Mouse (Mus musculus) heart, postnatal 4 days (tissue): ENCODE results near the gene Cux1. TPM values are rescaled to one million over a fixed set of nuclear protein-coding genes. Genes with fewer than 3 reads are reported as not detected.

Source experiments
- DNase-seq: peaks from one replicate; pipeline ENCODE4 v3.0.0; 2021
- total RNA-seq, 2 experiments: library from RNA; stranded (reverse); gene quantifications; 2 replicates each; pipeline ENCODE4 v1.2.3; 2021

Gene Cux1
- total RNA-seq, 2 experiments from 2014 or later = 126 to 131 TPM

DNA sequence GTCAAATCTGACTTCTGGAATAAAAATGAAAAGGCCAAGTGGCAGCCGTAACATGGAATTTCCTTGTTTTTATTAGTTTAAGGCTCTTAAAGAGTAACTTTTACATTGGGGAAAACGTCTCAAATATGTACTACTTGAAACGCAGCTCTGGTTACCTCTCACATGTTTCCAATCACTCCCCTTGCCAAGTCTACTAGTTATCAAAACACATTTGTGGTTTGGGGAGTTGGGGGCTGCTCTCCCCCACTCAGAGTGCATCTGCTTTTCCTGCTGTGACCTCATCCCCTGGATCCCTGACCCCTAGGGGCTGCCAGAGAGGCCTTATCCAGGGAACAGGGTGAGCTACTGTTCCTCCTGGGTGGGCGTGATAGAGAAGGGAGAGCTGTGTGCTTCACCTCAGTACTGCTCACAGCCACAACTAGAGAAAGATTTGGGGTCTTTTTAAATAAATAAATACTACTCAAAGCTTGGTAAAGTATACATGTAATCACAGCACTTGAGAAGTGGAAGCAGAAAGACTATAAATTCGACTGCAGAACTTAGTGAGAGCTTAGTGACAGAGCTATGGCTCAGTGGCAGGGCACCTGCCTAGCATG, 64.7 kb downstream of the Cux1 start:
- DNase-seq = no peak

DNA sequence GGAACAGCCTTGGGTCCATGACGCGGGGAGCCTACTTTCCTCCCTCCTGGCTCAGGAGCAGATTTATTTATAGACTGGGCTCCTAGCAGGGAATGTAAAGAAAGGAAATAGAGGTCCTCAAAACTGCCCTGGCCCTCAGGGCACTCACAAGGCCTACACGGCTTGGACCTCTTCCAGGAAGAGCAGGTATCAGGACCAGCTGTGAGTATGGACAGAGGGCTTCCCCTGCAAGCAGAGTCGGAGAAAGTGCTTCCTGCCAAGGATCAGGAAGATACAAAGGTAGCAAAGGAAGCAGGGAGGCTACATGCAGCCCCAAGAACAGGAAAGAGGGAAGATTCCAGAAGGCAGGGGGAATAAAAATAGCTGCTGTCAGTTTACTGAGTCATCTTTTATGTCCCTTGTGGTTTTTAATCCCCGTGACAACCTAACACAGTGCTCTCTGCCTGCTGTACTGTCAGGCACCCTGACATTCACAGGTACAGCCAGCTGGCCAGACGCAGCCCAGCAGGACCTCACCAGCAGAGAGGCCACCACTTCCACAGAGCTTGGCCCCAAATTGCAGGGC, 66.9 kb downstream of the Cux1 start:
- DNase-seq = no peak

DNA sequence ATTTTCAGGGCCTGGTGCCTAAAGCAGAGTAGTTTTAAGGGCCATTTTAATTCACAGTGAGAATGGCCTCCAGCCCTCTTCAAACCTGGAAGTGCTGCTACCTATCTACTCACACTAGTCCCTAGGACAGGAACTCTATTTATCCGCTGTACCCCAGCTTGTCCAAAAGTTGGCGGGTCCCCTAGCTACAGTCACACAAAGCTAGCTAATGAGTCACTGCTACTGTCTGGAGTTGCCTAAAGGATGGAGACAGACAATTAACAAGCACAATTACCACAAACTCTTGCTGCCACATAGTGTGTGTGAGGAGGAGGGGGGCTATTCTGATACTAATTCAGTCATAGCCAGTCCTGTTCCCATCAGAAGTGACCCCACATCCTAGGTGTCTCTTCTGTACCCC, 68.0 kb downstream of the Cux1 start:
- no peak for DNase-seq

DNA sequence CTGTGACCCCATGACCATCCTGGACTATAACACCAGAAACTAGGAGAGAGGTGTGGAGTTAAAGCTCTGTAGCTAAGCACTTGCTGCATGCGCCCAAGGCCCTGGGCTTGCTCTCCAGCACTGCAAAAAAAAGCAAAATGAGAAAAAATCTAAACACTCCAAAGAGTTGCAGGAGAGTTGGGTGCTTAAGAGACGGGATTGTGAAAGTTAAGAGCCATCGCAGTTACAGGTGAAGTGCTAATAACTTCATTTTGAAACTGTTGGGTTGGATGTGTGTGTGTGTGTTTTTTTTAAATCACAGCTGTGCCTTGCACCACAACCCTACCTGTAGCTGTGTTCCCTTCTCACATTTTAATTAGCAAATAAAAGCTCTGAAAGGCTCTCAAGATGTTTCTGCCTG, 68.5 kb downstream of the Cux1 start:
- DNase-seq = no peak

DNA sequence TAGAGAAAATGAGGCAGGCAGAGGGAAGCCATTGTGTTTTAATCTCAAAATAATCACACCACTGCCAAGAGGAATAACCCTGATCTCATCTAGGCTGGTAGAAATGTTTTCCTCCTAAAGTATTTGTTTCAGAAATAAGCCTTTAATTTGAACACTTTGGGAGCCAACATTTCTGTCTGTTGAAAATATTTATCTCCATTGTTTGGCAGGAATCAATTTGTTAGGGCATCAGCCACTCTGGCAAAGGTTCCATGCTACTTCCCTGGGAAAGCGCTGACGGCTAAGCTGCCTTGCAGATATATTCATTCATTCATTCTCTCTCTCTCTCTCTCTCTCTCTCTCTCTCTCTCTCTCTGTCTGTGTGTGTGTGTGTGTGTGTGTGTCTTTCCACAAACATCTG, 70.0 kb downstream of the Cux1 start:
- no peak for DNase-seq

DNA sequence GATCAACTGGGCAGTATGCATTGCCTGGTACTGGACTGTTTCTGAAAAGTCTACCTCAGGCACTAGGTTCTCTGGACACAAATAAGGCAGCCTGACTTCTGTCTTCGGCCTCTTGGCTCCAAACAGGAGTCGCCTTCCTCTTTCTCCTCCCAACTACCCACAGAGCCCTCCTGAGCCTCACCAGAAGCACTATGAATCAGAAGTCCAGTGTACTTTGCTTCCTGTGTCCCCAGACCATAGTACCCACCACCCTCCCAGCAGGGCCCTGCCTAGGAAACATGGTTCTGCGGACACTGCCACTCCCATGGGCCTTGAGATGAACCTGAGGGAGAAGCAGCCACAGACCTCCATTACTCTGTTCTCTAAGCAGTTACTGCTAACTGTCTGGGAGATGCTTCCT, 71.7 kb downstream of the Cux1 start:
- no peak for DNase-seq

DNA sequence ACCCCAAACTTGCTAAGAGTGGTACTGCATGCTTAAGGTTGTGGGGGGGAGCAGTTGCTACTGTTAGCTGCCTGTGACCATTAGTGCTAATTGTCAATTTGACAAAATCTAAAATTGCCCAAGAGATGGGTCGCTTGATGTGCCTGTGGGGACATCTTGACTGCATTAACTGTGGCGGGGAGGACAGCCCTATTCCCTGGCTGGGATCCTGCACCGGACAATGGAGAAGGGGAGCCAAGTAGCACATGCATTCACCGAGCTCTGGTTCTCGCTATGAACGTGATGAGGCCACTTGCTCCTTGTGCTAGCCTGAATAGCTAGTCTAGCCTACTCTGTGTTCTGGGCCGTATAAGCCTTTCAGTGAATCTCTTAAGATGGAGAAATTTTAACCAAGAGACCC, 72.4 kb downstream of the Cux1 start:
- no peak for DNase-seq

DNA sequence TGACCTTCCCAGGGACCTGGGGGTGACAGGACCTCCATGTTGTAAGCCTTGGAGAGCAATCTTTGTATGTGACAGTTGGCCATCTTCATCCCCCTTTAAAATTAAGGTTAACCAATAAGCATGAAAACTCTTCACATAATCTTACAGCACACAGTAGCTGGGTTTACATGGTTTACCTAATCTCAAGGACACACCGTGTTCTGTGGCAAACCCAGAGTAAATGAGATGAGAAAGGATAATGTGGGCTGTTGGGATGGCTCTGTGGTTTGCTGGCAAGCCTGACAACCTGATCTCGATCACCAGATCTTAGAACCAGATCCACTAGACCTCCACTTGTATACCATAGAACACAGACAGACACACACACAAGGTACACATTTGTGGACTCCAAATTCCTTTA, 73.0 kb downstream of the Cux1 start:
- DNase-seq = no peak

DNA sequence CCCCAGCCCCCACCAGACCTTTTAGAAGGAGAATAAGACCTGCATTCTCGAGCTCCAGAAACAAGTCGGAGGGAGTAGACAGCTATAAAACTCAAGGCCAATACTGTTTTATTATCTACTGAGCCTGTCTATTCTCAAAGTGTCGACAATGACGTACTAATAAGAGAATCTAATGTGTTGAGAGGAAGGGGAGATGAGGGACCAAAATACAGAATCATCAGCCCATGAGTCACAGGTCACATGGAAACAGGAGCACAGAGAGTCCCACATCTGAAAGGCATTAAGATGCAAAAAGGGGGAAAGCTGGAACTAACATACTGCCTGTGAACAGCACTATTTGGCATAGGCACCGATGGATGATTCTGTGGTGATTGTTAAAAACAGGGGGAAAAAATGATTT, 77.8 kb downstream of the Cux1 start:
- no peak for DNase-seq

DNA sequence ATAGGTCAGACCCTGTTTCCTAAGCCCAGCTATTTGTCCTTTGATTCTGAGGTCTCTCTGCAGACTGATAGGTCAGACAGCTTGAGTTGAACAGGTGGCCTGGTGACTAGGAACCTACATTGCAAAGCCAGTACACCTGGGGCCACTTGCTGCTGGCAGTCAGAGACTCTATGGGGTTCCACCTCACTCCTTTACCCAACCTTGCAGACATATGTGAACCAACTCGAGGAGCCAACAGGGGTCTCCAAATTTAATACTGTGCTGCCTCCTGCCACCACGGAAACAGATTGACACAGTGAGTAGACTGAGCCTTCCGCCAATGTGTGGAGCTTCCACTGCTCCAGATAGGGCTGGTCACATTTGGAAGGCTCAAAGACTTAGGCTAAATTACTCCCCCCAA, 78.6 kb downstream of the Cux1 start:
- DNase-seq = no peak

DNA sequence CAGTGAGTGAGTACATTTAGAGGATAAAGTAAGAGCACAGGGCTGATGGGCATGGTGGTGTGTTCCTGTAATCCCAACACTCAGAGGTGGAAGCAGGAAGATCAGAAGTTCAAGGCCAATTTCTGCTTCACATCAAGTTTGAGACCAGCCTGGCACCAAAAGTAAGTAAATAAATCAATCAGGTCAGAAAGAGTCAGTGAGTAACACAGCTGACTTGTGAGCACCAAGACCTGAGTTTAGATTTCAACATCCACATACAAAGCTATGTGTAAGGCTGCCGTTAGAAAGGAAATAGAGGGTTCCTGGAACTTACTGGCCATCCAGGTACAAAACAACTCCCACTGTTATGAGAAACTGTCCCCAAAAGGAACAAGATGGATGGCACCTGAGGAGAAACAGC, 79.1 kb downstream of the Cux1 start:
- DNase-seq = no peak

DNA sequence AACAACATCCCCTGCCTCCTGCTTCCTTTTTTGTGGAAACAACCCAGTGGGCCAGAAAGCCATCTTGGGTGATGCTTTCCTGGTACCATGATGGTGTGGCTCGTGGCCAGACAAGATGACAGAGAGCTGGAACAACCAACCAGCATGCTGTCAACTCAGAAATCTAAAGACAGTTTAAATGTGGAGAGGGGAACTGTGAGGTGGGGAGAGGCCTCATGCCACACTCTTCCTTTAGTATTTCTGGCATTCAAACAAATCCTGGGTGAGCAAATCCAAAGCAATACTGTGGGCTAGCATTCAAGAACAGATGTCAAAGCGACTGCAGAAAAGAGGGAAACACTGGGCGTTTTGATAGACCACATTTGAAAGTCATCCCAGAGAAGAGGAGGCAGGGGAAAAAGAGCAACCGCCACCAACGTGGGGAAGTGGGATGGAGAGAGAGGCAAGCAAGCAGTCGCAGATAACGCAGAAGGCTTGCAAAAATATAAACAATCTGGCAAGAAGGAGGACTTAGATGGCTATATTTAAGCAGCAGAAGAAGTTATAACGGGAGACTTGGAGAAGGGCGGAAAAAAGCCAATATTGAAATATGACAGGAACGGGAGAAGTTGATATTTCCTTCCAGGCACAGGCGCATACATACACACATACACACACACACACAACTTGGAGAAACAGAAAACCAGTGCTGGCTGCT, 79.7 kb downstream of the Cux1 start:
- DNase-seq = no peak

DNA sequence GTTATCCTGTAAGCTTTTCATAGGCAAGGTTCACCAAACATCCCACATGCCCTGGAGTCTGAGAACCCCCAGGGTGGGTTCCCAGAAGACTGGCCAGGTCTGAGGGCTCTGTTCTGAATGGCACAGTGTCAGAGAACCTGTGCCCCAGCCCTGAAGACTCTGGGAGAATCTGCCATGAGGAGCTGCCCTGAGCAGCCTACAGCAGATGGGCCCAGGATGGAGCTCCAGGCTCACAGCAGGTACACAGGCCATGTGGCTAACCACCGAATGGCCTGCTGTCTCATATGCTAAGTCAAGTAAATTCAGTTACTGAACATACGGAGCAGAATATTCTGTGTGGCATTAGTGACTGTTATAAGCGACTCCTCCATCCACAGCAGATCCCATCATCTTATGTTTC, 80.9 kb downstream of the Cux1 start:
- no peak for DNase-seq

DNA sequence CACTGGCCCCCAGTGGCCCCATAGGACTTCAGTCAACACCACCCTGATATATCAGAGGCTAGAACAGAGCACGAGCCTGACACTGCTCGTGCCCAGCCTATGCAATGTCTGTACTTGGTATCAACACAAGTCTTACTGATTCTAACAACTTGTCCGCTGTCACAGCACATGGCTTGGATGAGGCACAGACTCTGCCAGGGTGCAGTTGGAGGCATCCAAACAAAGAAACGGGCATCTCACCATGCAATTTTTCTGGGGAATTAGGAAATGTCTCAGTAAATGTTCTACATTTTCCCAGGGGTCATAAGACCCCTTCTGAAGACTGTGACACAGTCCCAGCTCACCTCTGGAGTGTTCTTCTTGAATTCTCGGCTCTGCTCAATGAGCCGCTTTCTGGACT, 81.9 kb downstream of the Cux1 start:
- DNase-seq = no peak

DNA sequence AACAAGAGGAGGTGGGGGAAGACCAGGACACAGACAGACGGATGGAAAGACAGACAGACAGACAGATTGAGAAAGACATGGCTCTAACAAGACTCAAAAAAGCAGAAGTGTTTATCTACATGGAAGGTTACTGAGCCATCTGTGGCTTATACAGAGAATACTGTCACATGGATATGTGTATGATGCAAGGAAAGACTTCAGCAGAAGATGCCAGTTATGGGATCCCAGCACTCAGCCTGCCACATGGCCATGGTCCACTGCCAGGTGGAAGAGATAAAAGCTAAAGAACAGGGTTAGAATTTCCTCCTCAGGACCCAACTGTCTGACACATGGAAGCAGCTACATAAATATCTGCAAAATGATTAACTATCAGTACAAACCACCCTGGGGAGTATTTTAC, 84.9 kb downstream of the Cux1 start:
- no peak for DNase-seq

DNA sequence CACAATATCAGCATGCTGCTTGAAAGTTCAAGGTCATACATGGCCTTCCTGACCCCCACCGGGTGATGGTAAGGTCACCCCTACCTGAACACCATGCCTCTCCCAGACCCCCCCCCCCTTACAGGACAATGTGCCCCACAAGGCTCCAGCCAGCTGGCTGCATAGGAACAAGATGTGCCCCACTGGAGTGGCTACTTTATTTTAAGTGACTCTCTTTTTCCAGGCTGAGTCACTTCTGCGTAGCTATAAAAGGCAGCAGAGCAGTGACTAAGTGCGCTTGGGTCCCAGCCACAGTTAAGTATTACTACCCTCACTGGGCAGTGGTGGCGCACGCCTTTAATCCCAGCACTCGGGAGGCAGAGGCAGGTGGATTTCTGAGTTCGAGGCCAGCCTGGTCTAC, 86.7 kb downstream of the Cux1 start:
- peak; percentile 44 for DNase-seq

DNA sequence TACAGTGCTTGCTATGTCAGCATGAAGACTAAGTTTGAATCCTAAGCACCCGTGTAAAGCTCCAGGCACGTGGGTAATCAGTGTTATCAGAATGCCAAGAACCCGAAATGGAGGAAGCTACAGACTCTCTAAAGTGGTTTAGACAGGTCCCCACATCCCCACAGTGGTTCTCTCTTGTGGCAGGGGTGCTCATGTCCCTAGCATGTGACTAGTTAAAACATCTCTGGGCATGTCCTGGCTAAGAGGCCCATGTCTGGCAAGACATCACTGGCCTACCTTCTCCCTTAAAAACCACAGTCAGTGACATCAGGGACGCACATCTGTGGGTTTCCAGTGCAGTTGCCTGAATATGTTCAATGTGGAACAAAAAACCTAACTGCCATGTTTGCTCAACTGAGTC, 87.5 kb downstream of the Cux1 start:
- no peak for DNase-seq

DNA sequence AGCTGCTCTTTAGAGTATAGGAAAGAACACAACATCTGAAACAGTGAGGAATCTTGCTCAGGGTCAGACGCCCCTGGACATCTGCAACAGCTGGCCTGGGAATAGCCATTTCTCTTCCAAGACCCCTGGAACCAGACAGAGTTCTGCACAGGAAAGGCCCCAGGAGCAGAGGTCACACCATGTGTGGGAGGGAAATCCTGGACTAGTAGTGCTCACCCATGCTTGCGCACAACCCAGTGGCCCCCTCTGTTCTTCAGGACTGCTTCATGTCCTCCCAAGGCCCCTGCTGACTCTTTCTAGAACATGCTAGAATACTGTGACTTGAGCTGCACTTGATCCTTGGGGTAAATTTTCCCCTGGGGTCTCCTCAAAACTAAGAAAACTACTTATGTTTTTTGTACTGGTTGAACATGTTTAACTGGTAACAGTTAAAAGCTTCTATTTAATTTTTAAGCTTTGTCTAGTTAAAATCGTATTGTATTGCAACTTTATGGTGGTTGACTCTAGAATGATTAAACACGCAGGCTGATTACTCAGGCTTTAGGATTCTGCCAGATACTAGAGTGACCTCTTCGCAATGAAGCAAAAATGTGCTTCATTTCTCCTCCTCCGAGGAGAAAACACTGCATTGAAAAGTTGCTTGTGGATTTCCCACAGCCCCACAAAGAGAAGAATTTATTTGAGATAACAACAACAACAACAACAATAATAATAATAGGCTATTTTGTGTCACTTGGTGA, 88.1 kb downstream of the Cux1 start:
- no peak for DNase-seq

DNA sequence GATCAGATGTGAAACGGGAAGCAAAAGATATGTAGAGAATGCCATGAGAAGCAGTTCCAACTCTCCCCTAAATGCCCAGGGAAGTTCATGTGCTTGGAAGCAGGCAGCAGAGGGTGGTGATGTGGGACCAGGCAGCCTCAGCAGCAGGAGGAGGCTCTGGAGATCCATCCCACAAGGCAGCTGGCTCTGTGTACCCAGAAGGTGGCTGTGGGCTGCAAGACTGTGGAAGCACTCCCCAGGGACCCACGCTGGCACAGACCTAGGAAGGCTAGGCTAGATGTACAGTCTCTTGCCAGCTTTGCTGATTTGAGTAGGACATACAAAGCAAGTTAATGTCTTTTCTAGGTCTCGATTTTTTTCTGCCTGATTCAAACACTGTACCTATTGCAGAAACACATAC, 91.0 kb downstream of the Cux1 start:
- no peak for DNase-seq

DNA sequence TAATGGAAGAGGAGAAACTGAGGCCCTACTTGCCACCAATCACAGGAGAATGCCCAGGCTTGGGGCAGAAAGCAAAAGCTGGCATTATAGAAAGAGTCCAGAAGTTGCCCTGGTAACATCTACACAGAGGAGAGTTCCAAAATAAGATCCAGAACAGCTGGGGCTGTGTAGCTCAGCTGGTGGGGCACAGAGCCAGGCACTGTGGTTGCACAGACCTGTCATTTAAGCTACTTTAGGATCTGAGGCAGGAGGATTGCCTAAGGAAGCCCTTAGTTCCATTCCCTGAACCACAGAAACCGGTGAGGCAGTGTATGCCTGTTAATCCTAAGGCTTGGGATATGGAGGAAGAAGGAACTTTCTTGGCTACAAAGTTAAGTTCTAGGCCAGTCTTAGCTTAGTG, 92.1 kb downstream of the Cux1 start:
- DNase-seq = peak; percentile 43

DNA sequence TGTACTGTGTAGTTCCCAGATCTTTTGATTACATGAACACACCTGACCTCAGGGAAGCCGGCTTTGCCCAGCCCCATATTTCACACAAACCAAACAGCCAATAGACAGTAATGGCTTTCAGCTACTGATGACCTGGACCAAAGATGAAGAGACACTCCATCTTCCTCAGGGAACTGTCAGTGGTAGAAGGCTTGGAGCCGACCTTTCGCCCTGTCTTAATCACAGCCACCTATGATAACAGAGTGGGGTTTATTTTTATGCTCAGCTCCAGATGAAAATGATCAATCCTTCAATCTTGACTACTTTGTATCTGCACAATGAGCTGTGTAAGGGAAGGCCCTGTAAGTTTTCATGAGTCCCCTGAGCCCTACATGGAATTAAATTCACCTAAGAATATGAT, 93.2 kb downstream of the Cux1 start:
- no peak for DNase-seq

DNA sequence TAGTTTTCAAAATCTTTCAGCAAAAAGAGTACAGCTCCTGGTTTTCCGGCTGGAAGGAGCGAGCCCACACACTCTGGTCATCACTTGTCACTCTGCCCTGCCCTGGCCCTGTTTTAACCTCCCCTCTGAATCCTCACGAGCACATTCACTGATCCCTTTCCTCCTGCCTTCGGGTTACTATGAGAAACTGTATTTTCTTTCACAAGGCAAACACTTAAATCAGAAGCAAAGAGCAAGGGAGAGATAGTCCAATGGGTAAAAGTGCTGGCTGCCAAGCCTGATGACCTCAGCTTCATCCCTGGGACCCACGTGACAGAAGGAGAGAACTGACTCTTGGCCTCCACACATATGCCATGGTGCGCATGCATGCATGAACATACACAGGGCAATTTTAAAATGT, 94.0 kb downstream of the Cux1 start:
- peak; percentile 42 for DNase-seq

DNA sequence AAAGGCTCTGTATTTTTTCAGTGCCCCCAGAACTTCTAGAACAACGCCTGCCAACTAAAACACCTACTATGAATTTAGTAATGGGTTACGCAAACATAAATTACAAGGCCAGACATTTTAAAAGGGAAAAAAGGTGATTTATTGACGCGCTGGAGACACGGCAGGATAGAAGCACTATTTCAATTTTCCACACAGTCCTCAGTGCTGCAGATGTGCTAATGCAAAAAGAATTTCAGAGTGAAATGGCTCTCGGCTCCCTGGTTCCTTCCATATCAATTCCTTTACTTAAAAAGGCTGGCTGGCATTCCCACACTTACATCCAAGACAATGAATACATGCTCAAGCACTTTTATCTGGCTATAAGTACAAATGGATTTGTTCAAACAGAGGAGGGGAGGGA, 94.4 kb downstream of the Cux1 start:
- no peak for DNase-seq
